Mouse (Mus musculus): ENCODE results near the gene Adcy3.

- TF ChIP-seq POLR2A (IDR thresholded peaks at IDR 0.05; ENCODE audit: extremely low read depth, insufficient read depth, low read length), result no peak
- TF ChIP-seq CTCF (IDR thresholded peaks at IDR 0.05; ENCODE audit: extremely low read depth, insufficient read depth, low read length), result no peak
These were observed 73.2 kb downstream of the Adcy3 start for GRCm38 (mm10) chr12:4206106-4206505.
